Mouse (Mus musculus) liver, embryonic 14.5 days (tissue): Measurements from ENCODE around the gene H2bfm.

Experiments
- CTCF ChIP-seq: IDR thresholded peaks from 2 replicates; pipeline ENCODE4 v1.5.1; 2016; ENCODE audit warnings: antibody characterized with exemption, low read depth, control low read depth
- EP300 ChIP-seq: IDR thresholded peaks from 2 replicates; pipeline ENCODE4 v1.6.1; 2016; ENCODE audit warnings: antibody characterized with exemption, low read depth

GRCm38 (mm10) chrX:136959688-136960087 is 32.6 kb downstream of the H2bfm start:
- TF ChIP-seq CTCF: peak; percentile 26; the same call in 1 of the 2 replicates
- no peak for TF ChIP-seq EP300
